ENCODE assay signal across 8 mouse cellular contexts in the genomic region with DNA sequence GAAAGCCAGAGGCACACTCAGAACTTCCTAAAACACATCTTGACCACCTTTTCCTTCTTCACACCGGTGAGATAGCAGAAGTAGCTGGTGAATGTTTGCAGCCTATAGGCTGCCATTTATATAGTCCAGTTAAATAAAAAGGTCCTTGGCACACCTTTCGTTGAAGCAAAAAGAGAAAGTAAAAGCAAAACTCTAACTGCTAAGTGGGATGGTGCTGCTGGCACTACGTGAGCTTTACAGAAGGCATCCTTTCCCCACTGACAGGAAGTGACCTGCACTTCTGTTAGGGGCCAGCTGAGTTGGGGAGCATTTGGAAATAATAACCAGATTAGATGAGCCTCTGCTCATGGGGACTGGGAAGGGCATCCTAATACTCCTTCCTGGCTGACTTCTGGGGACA. TPM values are rescaled to one million over a fixed set of nuclear protein-coding genes. Genes with fewer than 3 reads are reported as not detected.
DNase-seq lines count a peak whose midpoint lies in the region; ATAC-seq and TF ChIP-seq lines count a peak whose summit lies in the region.

No protein-coding gene starts in this region.

- no peak for DNase-seq in gastrocnemius, adult 2 months
- DNase-seq in gastrocnemius, postnatal 25 days = no peak
- peak; percentile 21 to 41 for DNase-seq in CD8-positive naive resting alpha-beta T cell, adult 2 months (ENCODE audit: low read depth in 2 of 2, low spot score in 2 of 2)
- DNase-seq in adrenal gland, adult 2 months = no peak
- DNase-seq in adrenal gland, postnatal 14 days = no peak
- DNase-seq in cerebellum, postnatal 14 days = no peak

- peaks cover 15% of the 10 kb centered on the region for H3K4me1 ChIP-seq in megakaryocyte, embryonic 14.5 days

- H3K36me3 ChIP-seq in megakaryocyte, embryonic 14.5 days (replicated peaks; ENCODE audit: low read length) = no peaks in the 10 kb centered on the region

- intact Hi-C loops in gastrocnemius, adult 2 months (cut with DNase I) = no loop called here

- no peak for TF ChIP-seq CTCF in gastrocnemius, adult 2 months (IDR thresholded peaks at IDR 0.05)

- peak overlapping the region; percentile 77 for H3K4me3 ChIP-seq in gastrocnemius, adult 2 months
- peak overlapping the region; percentile 90 for H3K4me3 ChIP-seq in megakaryocyte, embryonic 14.5 days (replicated peaks)

- peak; percentile 59 to 65 for ATAC-seq in hematopoietic stem cell, adult 5-6 weeks (replicated peaks in 1 of 2; ENCODE audit: insufficient read depth in 1 of 2, low FRiP score in 2 of 2, low TSS enrichment in 1 of 2, low read depth in 1 of 2, poor library complexity in 2 of 2, severe bottlenecking in 2 of 2)

- H3K9me3 ChIP-seq in megakaryocyte, embryonic 14.5 days = no peaks in the 10 kb centered on the region

- H3K27ac ChIP-seq in gastrocnemius, adult 2 months = no peak overlapping the region

- peaks cover 34% of the 10 kb centered on the region for H3K27me3 ChIP-seq in megakaryocyte, embryonic 14.5 days (replicated peaks)

RNA-seq across cellular contexts. Expression of gene Ly75, which starts 0.8 kb away (rescaled TPM):
- under 1 TPM; 0.03 to 0.05 TPM for total RNA-seq in gastrocnemius, adult 2 months (2021)
- total RNA-seq in gastrocnemius, postnatal 25 days (2021) = under 1 TPM in 1 of 2 experiments, not detected in 1; 0.08 TPM
- 12.8 and 15.6 TPM in 2 replicates for total RNA-seq in hematopoietic stem cell, adult 5-6 weeks (2017)
- not detected in 2 replicates for polyA plus RNA-seq in megakaryocyte, embryonic 14.5 days (2012; ENCODE audit: insufficient read depth, low replicate concordance)
- 1 to 10 TPM in 1 of 2 experiments, under 1 TPM in 1; 0.66 to 1.4 TPM for total RNA-seq in adrenal gland, adult 2 months (2021)
- 0.09 TPM in 2 replicates for polyA plus RNA-seq in adrenal gland, adult 2 months (2012; rRNA removed)
- total RNA-seq in adrenal gland, postnatal 14 days (2021) = 1.1 and 1.7 TPM in 2 replicates

Comparison
In these comparisons a context has a peak if more than half of its experiments do, and no peak if none do; other contexts are left out.
1. DNase-seq: peak in CD8-positive naive resting alpha-beta T cell, adult 2 months (2 of 2); none in gastrocnemius, adult 2 months (single experiment), gastrocnemius, postnatal 25 days (single experiment), adrenal gland, adult 2 months (single experiment), adrenal gland, postnatal 14 days (single experiment) and cerebellum, postnatal 14 days (0 of 2).